Mouse (Mus musculus) midbrain, embryonic 10.5 days (tissue): Measurements from ENCODE around the gene Smim24. TPM values are rescaled to one million over a fixed set of nuclear protein-coding genes. Genes with fewer than 3 reads are reported as not detected.

Experiments
- DNase-seq: peaks from one replicate; pipeline ENCODE4 v3.0.0-alpha.2; 2017; ENCODE audit warnings: low spot score
- H3K27ac ChIP-seq: fragments of 300-500 bp; sonication (generic); replicated peaks from 2 replicates; pipeline ENCODE4 v1.5.1; 2016; ENCODE audit warnings: mild to moderate bottlenecking
- H3K27me3 ChIP-seq: fragments of 300-500 bp; sonication (generic); 2 replicates; pipeline ENCODE4 v1.6.1; 2016; ENCODE audit warnings: low read depth, mild to moderate bottlenecking; ENCODE audit not compliant: poor library complexity, severe bottlenecking
- H3K36me3 ChIP-seq: fragments of 300-500 bp; sonication (generic); 2 replicates; pipeline ENCODE4 v1.6.1; 2016; ENCODE audit warnings: mild to moderate bottlenecking, moderate library complexity
- H3K4me1 ChIP-seq: fragments of 300-500 bp; sonication (generic); 2 replicates; pipeline ENCODE4 v1.6.1; 2016
- H3K4me3 ChIP-seq: fragments of 300-500 bp; sonication (generic); 2 replicates; pipeline ENCODE4 v1.5.1; 2016; ENCODE audit warnings: mild to moderate bottlenecking, moderate library complexity
- H3K9me3 ChIP-seq: fragments of 300-500 bp; sonication (generic); replicated peaks from 2 replicates; pipeline ENCODE4 v1.6.1; 2016; ENCODE audit warnings: mild to moderate bottlenecking
- WGBS: fragments of 180-500 bp; shearing (Covaris S2); methylation state at CpG from one replicate; pipeline ENCODE4 v1.1.7; 2016; 5-methylcytosine and 5-hydroxymethylcytosine counted together
- polyA plus RNA-seq: library from polyadenylated mRNA; unstranded; fragments of >200 nt; fragmentation: Nextera tagmentation; extraction: Ambion mirVana; gene quantifications from 2 replicates; pipeline ENCODE4 v1.2.1, GENCODE M21; 2016

Smim24 gene
- polyA plus RNA-seq, 1 experiment from 2014 or later = 1.7 TPM

DNA sequence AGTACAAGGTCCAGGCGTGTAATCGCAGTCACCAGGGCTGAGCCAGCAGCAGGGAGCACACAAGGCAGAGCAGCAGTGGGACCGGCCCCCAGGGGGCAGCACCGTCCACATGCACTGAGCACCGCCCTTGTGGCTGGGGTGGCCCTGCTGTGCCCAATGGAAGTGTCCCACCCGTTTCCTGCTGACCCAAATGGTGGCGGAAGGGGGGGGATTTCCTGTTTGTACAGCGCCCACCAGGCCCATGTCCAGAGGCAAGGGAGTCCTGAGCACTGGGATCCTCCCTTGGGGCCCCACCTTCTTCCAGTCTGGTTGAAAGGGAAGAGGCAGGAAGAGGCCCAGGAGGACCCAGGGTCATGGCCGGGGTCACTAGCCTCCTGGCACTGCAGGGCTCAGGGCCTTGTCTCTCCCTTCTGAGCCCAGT, 16.0 kb downstream of the Smim24 start:
- peaks cover 56% of the 10 kb centered on the region for H3K27me3 ChIP-seq
- H3K27ac ChIP-seq = peak overlapping the region; percentile 74
- H3K9me3 ChIP-seq = no peaks in the 10 kb centered on the region
- H3K4me3 ChIP-seq = 0 out of 2 replicates have a peak overlapping the region, but pooled peaks have one; percentile 2
- peaks cover 5% of the 10 kb centered on the region; the same call in 1 of the 2 replicates for H3K36me3 ChIP-seq
- H3K4me1 ChIP-seq = peaks cover 86% of the 10 kb centered on the region
- DNase-seq = peak; percentile 77
- 12% methylated on average over 9 of the region's 9 CpGs for WGBS

DNA sequence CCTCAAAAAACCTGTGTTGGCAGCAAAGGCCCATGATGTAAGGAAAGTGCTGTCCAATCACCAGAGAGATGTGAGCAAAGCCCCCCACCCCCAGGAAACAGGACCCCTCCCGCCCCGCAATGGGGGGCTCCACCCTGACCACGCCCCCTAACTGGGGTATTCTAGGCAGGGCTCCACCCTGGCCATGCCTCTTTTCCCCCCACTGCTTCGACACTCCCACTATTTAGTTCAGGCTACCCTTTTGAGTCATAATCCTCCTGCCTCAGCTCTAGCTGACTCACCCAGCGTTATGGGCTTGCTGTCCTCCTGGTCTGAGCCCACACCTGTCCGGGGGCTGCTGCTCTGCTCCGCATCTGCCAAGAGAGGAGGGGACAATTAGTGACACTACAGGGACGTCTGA, 16.5 kb downstream of the Smim24 start:
- Histone ChIP-seq H3K9me3 (no peaks in the 10 kb centered on the region), H3K27ac (peak overlapping the region; percentile 74), H3K4me1 (peaks cover 90% of the 10 kb centered on the region), H3K4me3 (no peak overlapping the region), H3K36me3 (peaks cover 5% of the 10 kb centered on the region; the same call in 1 of the 2 replicates), H3K27me3 (peaks cover 52% of the 10 kb centered on the region)
- DNase-seq = no peak
- 13% methylated on average over 8 of the region's 8 CpGs for WGBS

- 65% methylated on average over 4 of the region's 4 CpGs for WGBS
- DNase-seq = no peak
- no peaks in the 10 kb centered on the region for H3K9me3 ChIP-seq
- no peak overlapping the region for H3K4me3 ChIP-seq
- peaks cover 96% of the 10 kb centered on the region for H3K4me1 ChIP-seq
- H3K27ac ChIP-seq = peak overlapping the region; percentile 33; the same call in 1 of the 2 replicates
- peaks cover 42% of the 10 kb centered on the region for H3K27me3 ChIP-seq
- H3K36me3 ChIP-seq = no peaks in the 10 kb centered on the region; the same call in 1 of the 2 replicates
These were observed 17.5 kb downstream of the Smim24 start for GRCm38 (mm10) chr10:81410350-81410749.

DNA sequence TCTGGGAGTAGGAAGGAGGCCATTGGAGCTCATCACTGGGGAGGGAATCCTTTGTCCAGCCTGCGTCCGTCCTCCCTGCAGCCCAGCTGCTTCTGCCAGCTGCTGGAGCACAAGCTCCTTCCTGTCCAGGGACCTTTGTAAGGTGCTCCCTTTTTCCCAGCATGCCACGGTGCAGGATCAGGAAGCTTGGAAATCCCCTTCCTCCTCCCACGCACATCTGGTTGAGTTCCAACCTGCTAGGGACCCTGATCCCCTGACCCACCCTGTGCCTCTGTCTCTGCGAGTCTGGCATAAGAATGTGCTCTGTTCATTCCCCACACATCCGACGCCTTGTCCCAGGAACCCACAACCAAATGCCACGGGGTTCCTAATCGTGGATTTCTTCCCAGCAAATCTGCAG, 18.1 kb downstream of the Smim24 start:
- Histone ChIP-seq H3K4me3 (no peak overlapping the region), H3K27me3 (peaks cover 35% of the 10 kb centered on the region), H3K9me3 (no peaks in the 10 kb centered on the region), H3K27ac (peak overlapping the region; percentile 47; the same call in 1 of the 2 replicates), H3K36me3 (no peaks in the 10 kb centered on the region), H3K4me1 (peaks cover 100% of the 10 kb centered on the region)
- WGBS = 85% methylated on average over 9 of the region's 9 CpGs
- DNase-seq = no peak

DNA sequence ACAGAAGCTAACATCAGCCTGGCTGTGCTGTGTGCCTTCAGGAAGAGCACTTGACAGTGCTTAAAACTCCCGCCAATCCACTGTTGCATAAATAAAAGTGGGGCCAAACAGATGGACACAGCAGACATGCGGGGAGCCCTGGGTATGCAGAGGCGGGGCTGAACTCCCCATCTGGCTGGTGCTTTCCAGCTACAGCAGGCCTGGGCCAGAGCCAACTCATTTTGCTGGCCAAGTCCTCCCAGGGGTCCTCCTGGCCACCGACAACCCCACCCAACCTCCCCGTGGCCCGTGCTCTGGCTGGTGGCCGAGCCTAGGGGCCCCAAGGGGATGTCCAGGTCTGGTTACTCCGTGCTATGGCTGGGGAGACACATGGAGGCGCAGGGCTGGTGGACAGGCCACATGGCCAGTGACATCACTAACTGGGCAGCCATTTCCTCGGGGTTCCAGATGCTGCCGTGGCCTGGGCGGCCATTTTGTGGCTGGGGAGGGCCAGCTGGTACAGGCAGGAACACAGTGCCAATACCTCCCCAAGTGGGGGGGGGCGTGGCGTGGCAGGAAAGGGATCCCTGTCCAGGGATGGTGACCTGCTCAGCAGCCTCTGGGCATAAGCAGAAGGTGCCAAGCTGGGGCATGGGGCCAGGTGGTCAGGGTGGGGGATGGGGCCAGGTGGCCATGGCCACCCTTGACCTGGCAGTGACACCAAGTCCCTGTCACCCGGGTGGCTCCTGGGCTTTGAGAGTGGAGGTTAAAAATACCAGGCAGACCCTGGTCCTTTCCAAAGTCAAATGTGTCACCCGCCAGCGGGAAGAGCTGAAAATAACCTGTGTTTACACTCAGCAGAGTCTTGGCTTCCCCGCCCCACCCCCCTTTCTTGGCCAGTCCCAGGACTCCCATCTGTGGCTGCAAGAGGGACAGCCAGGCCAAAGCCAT, 18.9 kb downstream of the Smim24 start:
- H3K4me1 ChIP-seq = peaks cover 100% of the 10 kb centered on the region
- peaks cover 28% of the 10 kb centered on the region for H3K27me3 ChIP-seq
- H3K36me3 ChIP-seq = no peaks in the 10 kb centered on the region
- no peaks in the 10 kb centered on the region for H3K9me3 ChIP-seq
- peak overlapping the region; percentile 47 for H3K27ac ChIP-seq
- no peak overlapping the region for H3K4me3 ChIP-seq
- 84% methylated on average over 18 of the region's 18 CpGs for WGBS
- DNase-seq = no peak

- Histone ChIP-seq H3K27ac (peak overlapping the region; percentile 86), H3K9me3 (no peaks in the 10 kb centered on the region), H3K27me3 (peaks cover 28% of the 10 kb centered on the region), H3K36me3 (no peaks in the 10 kb centered on the region), H3K4me1 (peaks cover 100% of the 10 kb centered on the region), H3K4me3 (no peak overlapping the region)
- 81% methylated on average over 16 of the region's 16 CpGs for WGBS
- DNase-seq = no peak
These were observed 19.9 kb downstream of the Smim24 start for GRCm38 (mm10) chr10:81412586-81413309.

DNA sequence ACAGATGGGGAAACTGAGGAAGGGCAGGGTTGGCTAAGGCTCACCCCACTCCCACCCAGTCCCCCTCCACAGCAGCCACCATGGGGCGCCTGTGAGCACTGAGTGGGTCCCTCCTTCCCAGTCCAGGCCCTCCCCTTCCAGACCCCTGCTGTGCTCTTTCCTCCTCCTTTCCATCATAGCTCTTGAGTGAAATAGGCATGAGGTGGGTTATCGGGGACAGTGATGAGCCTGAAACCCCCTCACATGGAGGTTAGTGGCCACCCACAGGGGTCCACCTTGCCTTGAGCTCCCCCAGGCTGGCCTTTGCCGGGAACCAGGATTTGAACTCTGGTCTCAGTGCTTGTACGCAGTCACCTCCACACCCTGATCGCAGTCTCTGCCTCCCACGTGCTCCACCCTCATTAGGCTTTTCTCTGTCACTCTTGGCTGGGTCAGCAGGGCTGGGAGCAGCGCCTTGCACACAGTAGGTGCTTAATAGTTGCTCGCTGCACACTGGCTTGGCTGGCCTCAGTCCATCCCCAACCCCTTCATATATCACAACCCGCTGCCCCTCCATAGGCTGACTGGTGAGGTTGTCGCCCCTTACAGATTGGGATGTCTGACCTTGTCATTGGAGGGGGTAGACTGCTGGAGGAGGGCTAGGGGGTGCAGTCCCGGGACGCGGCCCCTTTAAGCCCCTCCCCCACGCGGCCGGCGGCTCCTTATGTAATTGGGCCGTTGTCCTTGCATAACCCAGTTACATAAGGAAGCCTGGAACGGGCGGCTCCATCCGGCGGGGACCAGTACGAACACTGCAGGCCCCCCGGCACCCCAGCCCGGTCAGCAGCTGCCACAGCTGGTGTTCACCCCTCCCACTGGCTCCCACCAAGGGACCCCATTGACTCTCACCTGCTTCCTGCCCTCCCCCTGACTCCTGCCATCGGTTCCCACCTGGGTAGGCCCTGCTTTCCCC, 20.7 kb downstream of the Smim24 start:
- Histone ChIP-seq H3K36me3 (no peaks in the 10 kb centered on the region), H3K27me3 (peaks cover 28% of the 10 kb centered on the region), H3K4me3 (peak overlapping the region; percentile 35; the same call in 1 of the 2 replicates), H3K4me1 (peaks cover 99% of the 10 kb centered on the region), H3K9me3 (no peaks in the 10 kb centered on the region), H3K27ac (peak overlapping the region; percentile 86)
- no peak for DNase-seq
- WGBS = 31% methylated on average over 26 of the region's 26 CpGs

DNA sequence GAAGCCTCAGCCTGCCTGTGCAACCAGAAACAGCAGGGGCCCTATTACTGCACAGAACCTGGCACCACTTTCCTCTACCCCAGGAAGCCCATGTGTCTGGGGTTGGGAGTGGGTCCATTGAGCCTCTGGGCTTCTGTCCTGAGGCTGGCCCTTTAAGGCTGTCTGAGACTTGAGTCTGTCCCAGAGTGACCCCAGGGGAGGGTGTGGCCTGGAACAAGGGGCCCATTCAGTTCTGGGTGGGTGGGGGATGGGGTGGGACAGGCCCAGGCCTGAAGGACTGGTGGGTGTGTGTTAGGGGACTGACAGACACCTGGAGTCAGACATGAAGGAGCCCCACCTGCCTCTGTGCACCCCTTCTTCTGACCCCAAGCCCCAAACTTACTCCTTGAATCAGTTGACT, 21.8 kb downstream of the Smim24 start:
- peak overlapping the region; percentile 86 for H3K27ac ChIP-seq
- DNase-seq = no peak

DNA sequence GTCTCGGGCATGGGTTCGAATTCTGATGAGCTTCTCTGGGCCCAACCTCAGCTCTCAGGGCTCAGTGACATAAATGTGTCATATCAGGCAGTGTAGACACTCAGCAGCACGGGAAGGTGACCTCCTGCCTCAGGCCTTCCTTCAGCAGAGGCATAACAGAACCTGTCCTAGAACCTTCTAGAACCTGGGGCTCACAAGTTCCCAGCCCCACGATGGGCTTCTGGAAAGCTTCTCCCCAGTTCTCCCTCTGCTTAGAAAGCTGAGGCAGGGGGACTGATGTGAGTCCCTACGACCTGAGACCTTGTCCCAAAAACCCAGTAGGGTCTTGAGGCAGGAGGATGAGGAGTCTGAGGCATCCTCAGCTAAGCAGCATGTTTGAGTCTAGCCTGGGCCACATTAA, 22.3 kb downstream of the Smim24 start:
- DNase-seq = no peak
- 84% methylated on average over 5 of the region's 5 CpGs for WGBS
- Histone ChIP-seq H3K27ac (peak overlapping the region; percentile 86), H3K27me3 (peaks cover 33% of the 10 kb centered on the region), H3K4me3 (no peak overlapping the region), H3K36me3 (no peaks in the 10 kb centered on the region), H3K4me1 (peaks cover 89% of the 10 kb centered on the region), H3K9me3 (no peaks in the 10 kb centered on the region)

More for the DNA sequence above, 21.8 kb downstream of the Smim24 start:
- H3K36me3 ChIP-seq = no peaks in the 10 kb centered on the region
- peak overlapping the region; percentile 35; the same call in 1 of the 2 replicates for H3K4me3 ChIP-seq
- H3K4me1 ChIP-seq = peaks cover 93% of the 10 kb centered on the region
- peaks cover 28% of the 10 kb centered on the region for H3K27me3 ChIP-seq
- H3K9me3 ChIP-seq = no peaks in the 10 kb centered on the region

GRCm38 (mm10) chr10:81415549-81416310, 22.9 kb downstream of the Smim24 start:
- no peak for DNase-seq
- Histone ChIP-seq H3K4me1 (peaks cover 86% of the 10 kb centered on the region), H3K4me3 (no peak overlapping the region), H3K27me3 (peaks cover 39% of the 10 kb centered on the region), H3K36me3 (no peaks in the 10 kb centered on the region), H3K9me3 (no peaks in the 10 kb centered on the region), H3K27ac (peak overlapping the region; percentile 86)
- 66% methylated on average over 17 of the region's 17 CpGs for WGBS

- H3K4me3 ChIP-seq = peak overlapping the region; percentile 59
- no peaks in the 10 kb centered on the region for H3K36me3 ChIP-seq
- peak; percentile 77 for DNase-seq
- H3K9me3 ChIP-seq = no peaks in the 10 kb centered on the region
- H3K27ac ChIP-seq = peak overlapping the region; percentile 86
- H3K27me3 ChIP-seq = peaks cover 48% of the 10 kb centered on the region
- peaks cover 76% of the 10 kb centered on the region for H3K4me1 ChIP-seq
- under 1% methylated on average over 16 of the region's 26 CpGs for WGBS
These were observed 23.9 kb downstream of the Smim24 start for GRCm38 (mm10) chr10:81416581-81417226.
